Mouse (Mus musculus): Measurements from ENCODE around the gene Stk25. TPM values are rescaled to one million over a fixed set of nuclear protein-coding genes. Genes with fewer than 3 reads are reported as not detected.

Stk25 gene
- polyA plus RNA-seq, 1 experiment from 2014 or later: 46.4 TPM

DNA sequence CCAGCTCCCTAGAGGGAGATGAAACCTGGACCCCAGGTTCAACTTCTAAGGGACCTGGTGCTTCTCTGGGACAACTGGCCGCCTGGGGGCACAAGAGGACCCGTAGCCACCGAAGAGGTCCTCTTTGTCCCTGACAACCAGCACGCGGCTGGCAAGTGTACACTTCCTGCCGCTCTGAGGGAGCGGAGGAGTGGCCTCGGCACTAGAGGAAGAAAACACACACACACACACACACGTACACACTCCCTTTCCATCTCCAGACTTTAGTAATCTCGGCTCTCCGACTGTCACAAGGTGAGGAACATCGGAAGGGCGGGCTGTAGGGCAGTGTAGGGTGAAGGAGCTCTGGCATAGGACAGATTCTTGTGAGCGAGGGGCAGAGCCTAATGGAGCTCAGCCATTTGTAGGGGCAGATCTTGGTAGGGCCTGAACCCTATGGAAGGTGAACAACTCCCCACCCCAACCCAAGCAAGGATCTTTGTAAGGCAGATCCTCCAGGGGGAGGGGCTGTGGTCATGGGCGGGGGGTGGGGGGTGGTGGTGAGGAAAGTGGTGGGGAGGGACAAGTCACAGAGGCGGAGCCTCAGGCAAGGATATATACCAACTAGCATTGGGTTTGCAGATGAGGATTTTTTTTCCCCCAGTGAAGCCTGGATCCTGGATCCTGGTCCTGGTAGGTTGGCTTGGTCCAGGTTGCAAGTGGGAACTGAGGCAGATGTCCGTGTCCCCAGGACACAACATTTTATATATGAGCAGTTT is 10.5 kb upstream of the Stk25 start:
- H3K4me2 ChIP-seq: peak overlapping the region; percentile 70
- H3K27ac ChIP-seq: peak overlapping the region; percentile 5; the same call in 1 of the 2 replicates
- ATAC-seq (ENCODE audit: low read depth) (peak; percentile 71), DNase-seq (peak; percentile 53)
- H3K4me3 ChIP-seq (replicated peaks): peak overlapping the region; percentile 49
- H3K4me1 ChIP-seq (replicated peaks): peaks cover 32% of the 10 kb centered on the region
- H3K9me3 ChIP-seq (replicated peaks): no peaks in the 10 kb centered on the region
- WGBS (ENCODE audit: insufficient replicate concordance): 8% methylated on average over 17 of the region's 17 CpGs
- peak overlapping the region; percentile 49; the same call in 1 of the 2 replicates for H3K9ac ChIP-seq
- no peaks in the 10 kb centered on the region for H3K27me3 ChIP-seq
- H3K36me3 ChIP-seq: no peaks in the 10 kb centered on the region

DNA sequence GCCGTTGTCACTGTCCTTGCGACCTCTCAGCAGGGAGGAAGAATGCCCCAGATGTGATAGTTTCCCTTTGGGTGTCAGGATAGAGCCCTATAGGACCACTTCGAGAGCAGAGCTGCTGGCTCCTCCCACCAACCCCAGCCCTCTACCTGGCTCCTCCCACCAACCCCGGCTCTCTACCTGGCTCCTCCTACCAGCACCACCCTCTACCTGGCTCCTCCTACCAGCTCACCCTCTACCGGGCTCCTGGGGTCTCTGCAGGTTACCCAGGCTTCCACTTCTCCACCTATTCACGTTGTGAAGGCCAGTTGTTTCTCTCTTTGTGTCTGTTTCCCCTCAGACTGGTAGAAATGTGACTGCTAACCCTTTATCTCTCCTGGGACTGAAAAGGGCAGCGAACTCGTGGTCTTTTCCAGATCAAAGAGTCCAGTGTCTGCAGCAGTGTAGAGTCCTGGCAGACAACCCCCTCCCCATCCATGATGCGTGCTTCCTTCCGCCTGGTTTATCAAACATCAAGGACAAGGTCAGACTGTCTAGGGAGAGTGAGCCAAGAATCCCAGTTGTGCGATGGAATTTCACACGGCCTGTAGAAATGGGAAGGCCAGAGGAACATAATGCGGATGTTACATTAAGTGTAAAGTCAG is 9.4 kb upstream of the Stk25 start:
- peak; percentile 57 for DNase-seq
- 25% methylated on average over 13 of the region's 13 CpGs for WGBS (ENCODE audit: insufficient replicate concordance)
- H3K27ac ChIP-seq: no peak overlapping the region
- H3K4me3 ChIP-seq (replicated peaks): 0 out of 2 replicates have a peak overlapping the region, but pooled peaks have one; percentile 16
- no peak overlapping the region for H3K9ac ChIP-seq
- ATAC-seq (ENCODE audit: low read depth): peak; percentile 64
- H3K4me1 ChIP-seq (replicated peaks): peaks cover 32% of the 10 kb centered on the region
- H3K4me2 ChIP-seq: peak overlapping the region; percentile 70
- no peaks in the 10 kb centered on the region for H3K9me3 ChIP-seq (replicated peaks)
- H3K36me3 ChIP-seq: no peaks in the 10 kb centered on the region
- no peaks in the 10 kb centered on the region for H3K27me3 ChIP-seq

DNA sequence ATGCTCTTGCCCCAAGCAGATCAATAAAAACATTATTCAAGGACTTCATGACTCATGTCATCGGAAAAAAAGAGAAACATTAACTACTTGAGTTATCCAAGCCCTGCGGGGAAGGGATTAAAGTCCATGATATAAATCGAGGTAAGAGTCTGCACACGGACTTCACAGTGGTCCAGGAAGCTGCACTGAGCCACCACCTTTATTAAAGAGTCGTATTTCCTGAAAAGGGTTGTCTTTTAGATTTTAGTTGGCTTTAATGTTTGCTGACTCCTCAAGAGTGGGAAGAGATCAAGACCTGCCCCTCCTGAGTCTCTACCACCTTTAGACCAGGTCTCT is 1.5 kb downstream of the Stk25 start:
- ATAC-seq (ENCODE audit: low read depth): no peak
- no peak for DNase-seq
- no peaks in the 10 kb centered on the region for H3K9me3 ChIP-seq (replicated peaks)
- H3K27me3 ChIP-seq: no peaks in the 10 kb centered on the region
- no peak overlapping the region for H3K4me2 ChIP-seq
- H3K27ac ChIP-seq: no peak overlapping the region
- H3K9ac ChIP-seq: no peak overlapping the region
- no peak overlapping the region for H3K4me3 ChIP-seq (replicated peaks)
- no peaks in the 10 kb centered on the region for H3K36me3 ChIP-seq
- no peaks in the 10 kb centered on the region for H3K4me1 ChIP-seq (replicated peaks)
- 62% methylated on average over 5 of the region's 5 CpGs for WGBS (ENCODE audit: insufficient replicate concordance)

DNA sequence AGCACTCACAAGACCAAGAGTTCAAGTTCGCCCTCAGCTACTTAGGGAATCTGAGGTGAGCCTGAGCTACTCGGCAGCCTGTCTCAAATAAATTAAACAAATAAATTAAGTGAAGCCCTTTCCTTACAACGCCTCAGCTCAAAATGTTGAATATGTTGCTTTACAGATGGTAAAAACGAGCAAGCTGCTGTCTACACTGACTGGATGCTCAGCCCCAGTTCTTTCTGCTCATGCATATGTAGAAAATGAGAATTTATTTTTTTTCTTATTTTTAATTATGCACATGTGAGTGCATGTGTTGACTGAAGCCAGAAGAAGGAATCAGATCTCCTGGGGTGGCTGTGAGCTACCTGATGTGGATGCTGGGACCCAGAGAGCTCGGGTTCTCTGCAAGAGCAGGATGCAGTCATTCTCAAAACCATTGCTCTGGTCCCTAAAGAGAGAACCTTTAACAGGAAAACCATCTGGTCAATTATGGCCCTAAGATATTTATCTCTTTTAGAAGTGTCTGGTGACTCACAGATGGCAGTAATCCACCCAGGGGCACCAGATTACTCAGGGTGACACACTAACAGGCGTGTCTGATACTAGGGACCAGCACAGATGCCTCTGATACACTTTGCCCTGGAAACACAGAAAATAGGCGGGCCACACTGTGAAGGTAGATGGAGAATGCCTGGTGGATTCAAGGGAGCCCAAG is 2.0 kb downstream of the Stk25 start:
- Histone ChIP-seq H3K9me3 (replicated peaks) (no peaks in the 10 kb centered on the region), H3K4me1 (replicated peaks) (no peaks in the 10 kb centered on the region), H3K27ac (no peak overlapping the region), H3K4me2 (no peak overlapping the region), H3K4me3 (replicated peaks) (no peak overlapping the region), H3K9ac (no peak overlapping the region), H3K36me3 (no peaks in the 10 kb centered on the region), H3K27me3 (no peaks in the 10 kb centered on the region)
- no peak for ATAC-seq (ENCODE audit: low read depth)
- 49% methylated on average over 7 of the region's 7 CpGs for WGBS (ENCODE audit: insufficient replicate concordance)
- DNase-seq: no peak

DNA sequence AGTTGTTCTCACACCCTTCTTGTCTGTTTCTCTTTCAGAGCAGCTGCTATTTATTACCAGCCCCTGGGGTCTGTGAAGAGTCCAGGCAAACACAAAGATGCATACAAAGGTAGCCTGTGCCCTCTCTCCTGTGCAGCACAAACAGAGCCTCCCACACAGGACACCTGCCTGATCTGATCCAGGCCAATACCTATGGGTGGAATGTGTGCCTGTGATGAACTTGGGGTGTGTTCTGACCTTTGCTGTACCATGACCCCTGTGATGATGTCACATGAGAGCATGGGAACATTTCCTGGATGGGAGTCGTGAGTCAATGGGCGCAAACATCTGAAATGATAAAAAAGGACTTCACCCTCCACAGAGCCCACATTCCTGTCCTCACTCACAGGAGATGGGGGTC is 3.7 kb downstream of the Stk25 start:
- Histone ChIP-seq H3K9me3 (replicated peaks) (no peaks in the 10 kb centered on the region), H3K4me1 (replicated peaks) (peaks cover 2% of the 10 kb centered on the region), H3K27me3 (no peaks in the 10 kb centered on the region), H3K4me3 (replicated peaks) (no peak overlapping the region), H3K36me3 (no peaks in the 10 kb centered on the region), H3K4me2 (no peak overlapping the region), H3K27ac (no peak overlapping the region), H3K9ac (no peak overlapping the region)
- DNase-seq: no peak
- WGBS (ENCODE audit: insufficient replicate concordance): 51% methylated on average over 2 of the region's 2 CpGs
- 0 out of 2 replicates have a peak, but pooled peaks have one; percentile 45 for ATAC-seq (ENCODE audit: low read depth)

DNA sequence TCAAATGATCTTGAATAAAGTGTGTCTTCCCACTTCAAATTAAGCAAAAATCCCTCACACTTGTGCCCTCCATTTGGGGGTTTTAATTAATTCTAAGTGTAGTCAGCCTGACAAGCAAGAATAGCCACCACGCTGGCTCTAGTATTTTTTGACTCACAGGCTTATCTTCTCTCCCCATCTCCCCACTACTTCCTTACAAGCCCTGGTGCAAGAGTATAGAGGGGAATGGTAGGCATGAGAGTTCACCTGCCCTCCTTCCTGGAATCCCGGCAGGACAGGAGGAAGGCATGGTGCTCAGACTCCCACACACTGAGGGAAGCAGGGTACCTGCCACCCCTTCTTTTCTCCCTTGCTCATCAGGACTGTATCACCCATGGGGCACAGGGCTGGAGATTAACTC is 4.2 kb downstream of the Stk25 start:
- Histone ChIP-seq H3K9me3 (replicated peaks) (no peaks in the 10 kb centered on the region), H3K4me2 (no peak overlapping the region), H3K4me1 (replicated peaks) (peaks cover 6% of the 10 kb centered on the region), H3K36me3 (no peaks in the 10 kb centered on the region), H3K27ac (no peak overlapping the region), H3K27me3 (no peaks in the 10 kb centered on the region), H3K4me3 (replicated peaks) (no peak overlapping the region), H3K9ac (no peak overlapping the region)
- no peak for ATAC-seq (ENCODE audit: low read depth)
- WGBS (ENCODE audit: insufficient replicate concordance): 15% methylated on average over 2 of the region's 2 CpGs
- DNase-seq: no peak

DNA sequence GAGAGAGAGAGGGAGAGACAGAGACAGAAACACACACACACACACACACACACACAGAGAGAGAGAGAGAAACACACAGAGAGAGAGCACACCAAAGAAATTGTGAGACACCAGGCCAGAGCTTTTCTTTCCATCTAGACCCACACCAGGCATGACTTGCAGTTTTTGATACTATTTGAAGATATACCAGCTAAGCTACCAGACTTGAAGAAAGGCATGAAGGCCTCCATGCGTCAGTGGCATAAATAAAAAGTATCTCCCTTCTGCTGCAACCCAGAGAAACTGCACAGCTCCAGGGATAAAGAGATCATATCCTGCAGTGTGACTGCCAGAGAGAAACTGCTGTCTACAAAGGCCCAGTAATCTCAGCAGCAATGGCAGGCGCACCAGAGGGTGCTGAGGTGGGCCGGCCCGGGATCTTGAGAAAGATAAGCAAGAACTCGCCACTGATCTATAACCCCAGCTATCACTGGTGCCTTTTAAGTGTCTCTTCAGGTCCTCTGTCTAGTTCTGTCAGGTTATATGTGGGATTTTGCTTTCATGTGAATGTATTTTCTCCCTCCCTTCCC is 8.8 kb downstream of the Stk25 start:
- Histone ChIP-seq H3K4me1 (replicated peaks) (peaks cover 7% of the 10 kb centered on the region), H3K27me3 (no peaks in the 10 kb centered on the region), H3K9me3 (replicated peaks) (no peaks in the 10 kb centered on the region), H3K4me3 (replicated peaks) (no peak overlapping the region), H3K36me3 (no peaks in the 10 kb centered on the region), H3K27ac (no peak overlapping the region), H3K4me2 (no peak overlapping the region), H3K9ac (no peak overlapping the region)
- DNase-seq (no peak), ATAC-seq (ENCODE audit: low read depth) (no peak)
- 33% methylated on average over 5 of the region's 5 CpGs for WGBS (ENCODE audit: insufficient replicate concordance)

DNA sequence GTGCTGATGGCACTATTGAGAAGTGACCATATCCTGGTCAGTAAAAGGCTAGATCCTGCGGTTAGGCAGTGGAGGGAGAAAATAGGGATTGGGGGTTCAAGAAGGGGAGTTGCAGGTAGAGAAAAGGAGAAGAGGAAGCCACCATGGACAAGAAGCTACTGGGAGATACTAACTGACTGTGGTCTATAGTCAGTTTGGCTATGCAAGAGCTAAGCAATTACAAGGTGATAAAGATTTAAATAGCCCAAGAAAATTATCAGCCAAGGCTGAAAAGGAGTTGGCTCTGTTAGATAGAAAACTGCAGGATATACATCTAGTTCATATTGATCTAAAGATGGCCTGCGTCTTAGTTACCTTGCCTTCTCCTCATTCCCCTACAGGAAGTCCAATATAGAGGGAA is 15.8 kb downstream of the Stk25 start:
- 66% methylated on average over 2 of the region's 2 CpGs for WGBS (ENCODE audit: insufficient replicate concordance)
- no peak overlapping the region for H3K4me2 ChIP-seq
- H3K9me3 ChIP-seq (replicated peaks): no peaks in the 10 kb centered on the region
- H3K4me3 ChIP-seq (replicated peaks): no peak overlapping the region
- no peaks in the 10 kb centered on the region for H3K36me3 ChIP-seq
- DNase-seq (no peak), ATAC-seq (ENCODE audit: low read depth) (no peak)
- no peak overlapping the region for H3K27ac ChIP-seq
- H3K4me1 ChIP-seq (replicated peaks): no peaks in the 10 kb centered on the region
- no peaks in the 10 kb centered on the region for H3K27me3 ChIP-seq
- H3K9ac ChIP-seq: no peak overlapping the region

DNA sequence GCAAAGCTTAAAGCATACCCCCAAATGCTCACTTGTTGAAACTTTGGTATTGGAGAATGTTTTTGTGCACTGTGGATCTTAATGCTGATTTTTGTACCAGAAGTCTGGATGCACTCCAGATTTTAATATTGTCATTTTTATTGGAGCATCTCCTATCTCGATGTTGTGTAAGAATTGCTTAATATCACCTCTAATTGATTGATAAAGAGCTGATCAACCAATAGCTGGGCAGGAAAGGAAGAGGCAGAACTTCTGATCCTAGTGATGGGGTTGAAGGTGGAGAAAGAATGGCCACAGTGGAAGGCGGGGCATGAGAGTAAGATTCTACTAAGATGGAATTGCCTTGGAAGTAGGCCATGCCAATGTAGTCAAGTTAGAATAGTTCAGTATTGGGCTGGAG is 16.5 kb downstream of the Stk25 start:
- Histone ChIP-seq H3K27ac (no peak overlapping the region), H3K9ac (no peak overlapping the region), H3K4me1 (replicated peaks) (no peaks in the 10 kb centered on the region), H3K4me2 (no peak overlapping the region), H3K27me3 (no peaks in the 10 kb centered on the region), H3K36me3 (no peaks in the 10 kb centered on the region), H3K9me3 (replicated peaks) (no peaks in the 10 kb centered on the region), H3K4me3 (replicated peaks) (no peak overlapping the region)
- ATAC-seq (ENCODE audit: low read depth) (no peak), DNase-seq (no peak)
- WGBS (ENCODE audit: insufficient replicate concordance): 63% methylated on average over 2 of the region's 2 CpGs

DNA sequence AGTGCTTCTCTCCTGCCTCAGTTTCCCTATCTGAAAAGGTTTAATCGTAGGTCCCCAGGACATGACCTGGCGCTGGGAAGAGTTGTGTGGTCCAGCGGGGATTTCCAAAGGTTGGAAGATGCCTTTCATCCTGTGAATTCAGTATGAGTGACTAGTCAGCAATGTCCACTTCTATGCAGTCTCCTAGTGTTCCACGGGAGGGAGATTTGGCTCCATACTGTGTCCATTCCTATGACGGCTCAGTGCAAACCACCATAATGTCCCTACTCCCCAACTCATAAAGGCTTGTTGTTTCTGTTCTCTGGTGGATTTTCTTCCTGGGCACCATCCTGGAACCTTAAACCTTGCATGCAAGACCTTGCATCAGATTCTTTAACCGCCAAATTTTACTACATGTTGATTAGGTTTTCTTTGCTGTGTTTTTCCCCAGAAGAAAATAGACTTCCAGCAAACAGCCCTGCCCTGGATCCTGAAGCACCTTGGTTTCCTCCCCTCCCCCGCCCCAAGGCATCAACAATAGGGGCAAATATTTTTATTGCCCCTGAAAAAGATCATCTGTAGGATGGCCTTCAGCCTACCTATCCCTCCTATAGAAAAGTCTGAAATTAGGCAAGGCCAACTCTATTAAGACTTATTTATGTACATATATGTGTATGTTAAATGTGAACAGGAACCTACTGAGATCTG is 22.1 kb downstream of the Stk25 start:
- no peak for ATAC-seq (ENCODE audit: low read depth)

More for the DNA sequence above, 22.1 kb downstream of the Stk25 start:
- peak overlapping the region; percentile 97 for H3K4me3 ChIP-seq (replicated peaks)
- H3K27ac ChIP-seq: peak overlapping the region; percentile 80
- 0 out of 2 replicates have a peak, but pooled peaks cover 3% of the 10 kb centered on the region for H3K36me3 ChIP-seq
- H3K4me2 ChIP-seq: peak overlapping the region; percentile 96
- H3K27me3 ChIP-seq: no peaks in the 10 kb centered on the region
- H3K9me3 ChIP-seq (replicated peaks): no peaks in the 10 kb centered on the region
- DNase-seq: no peak
- H3K4me1 ChIP-seq (replicated peaks): peaks cover 39% of the 10 kb centered on the region
- WGBS (ENCODE audit: insufficient replicate concordance): 25% methylated on average over 7 of the region's 7 CpGs
- H3K9ac ChIP-seq: peak overlapping the region; percentile 79

Data from liver, embryonic 13.5 days (tissue).